Mouse (Mus musculus) liver, embryonic 16.5 days (tissue): ENCODE measurements around the gene Daw1. TPM values are rescaled to one million over a fixed set of nuclear protein-coding genes. Genes with fewer than 3 reads are reported as not detected.

Source experiments
- ATAC-seq: fragments of 200-750 bp; cut with Nextera tagmentation; 2 replicates; pipeline ENCODE4 v1.8.0; 2017; ENCODE audit warnings: low read depth, mild to moderate bottlenecking, moderate number of reproducible peaks, moderate library complexity
- H3K27ac ChIP-seq: fragments of 300-500 bp; sonication (generic); 2 replicates; pipeline ENCODE4 v1.5.1; 2014; ENCODE audit warnings: mild to moderate bottlenecking, low read length
- H3K27me3 ChIP-seq: fragments of 300-500 bp; sonication (generic); 2 replicates; pipeline ENCODE4 v1.6.1; 2014; ENCODE audit warnings: low read depth, low read length, mixed read lengths; ENCODE audit not compliant: control insufficient read depth, insufficient read depth
- H3K36me3 ChIP-seq: fragments of 300-500 bp; sonication (generic); 2 replicates; pipeline ENCODE4 v1.6.1; 2014; ENCODE audit warnings: mild to moderate bottlenecking; ENCODE audit not compliant: control insufficient read depth, insufficient read depth
- H3K4me1 ChIP-seq: fragments of 300-500 bp; sonication (generic); 2 replicates; pipeline ENCODE4 v1.6.1; 2014; ENCODE audit warnings: low read depth, low read length, mixed read lengths; ENCODE audit not compliant: control insufficient read depth
- H3K4me2 ChIP-seq: fragments of 300-500 bp; sonication (generic); 2 replicates; pipeline ENCODE4 v1.6.1; 2014; ENCODE audit warnings: low read depth, low read length, mixed read lengths
- H3K4me3 ChIP-seq: fragments of 300-500 bp; sonication (generic); 2 replicates; pipeline ENCODE4 v1.5.1; 2014; ENCODE audit warnings: low read depth, mild to moderate bottlenecking, low read length
- H3K9ac ChIP-seq: fragments of 300-500 bp; sonication (generic); 2 replicates; pipeline ENCODE4 v1.6.1; 2014; ENCODE audit warnings: low read depth, low read length
- H3K9me3 ChIP-seq: fragments of 300-500 bp; sonication (generic); replicated peaks from 2 replicates; pipeline ENCODE4 v1.6.1; 2016; ENCODE audit warnings: low read length; ENCODE audit not compliant: control insufficient read depth
- WGBS: fragments of 180-500 bp; shearing (Covaris S2); extraction: QIAGEN DNeasy Blood & Tissue Kit; methylation state at CpG from one replicate; pipeline ENCODE4 v1.1.7; 2014; ENCODE audit not compliant: insufficient replicate concordance; 5-methylcytosine and 5-hydroxymethylcytosine counted together
- polyA plus RNA-seq: library from polyadenylated mRNA; unstranded; fragments of >200 nt; fragmentation: Nextera tagmentation; extraction: Ambion mirVana; gene quantifications from 2 replicates; pipeline ENCODE4 v1.2.1, GENCODE M21; 2015

The Daw1 gene
- polyA plus RNA-seq, 1 experiment from 2014 or later, result not detected

- H3K4me3 ChIP-seq, result no peak overlapping the region
- no peak for ATAC-seq
- H3K36me3 ChIP-seq, result no peaks in the 10 kb centered on the region
- H3K4me1 ChIP-seq, result no peaks in the 10 kb centered on the region
- 54% methylated on average over 7 of the region's 7 CpGs for WGBS
- no peaks in the 10 kb centered on the region for H3K9me3 ChIP-seq
- H3K27me3 ChIP-seq, result no peaks in the 10 kb centered on the region
- no peak overlapping the region for H3K27ac ChIP-seq
- no peak overlapping the region for H3K4me2 ChIP-seq
- H3K9ac ChIP-seq, result no peak overlapping the region
Observed at GRCm38 (mm10) chr1:83135829-83136228, 23.7 kb upstream of the Daw1 start.

- H3K27ac ChIP-seq, result no peak overlapping the region
- H3K4me3 ChIP-seq, result no peak overlapping the region
- H3K9ac ChIP-seq, result no peak overlapping the region
- H3K9me3 ChIP-seq, result no peaks in the 10 kb centered on the region
- 67% methylated on average over 8 of the region's 8 CpGs for WGBS
- no peak for ATAC-seq
- no peaks in the 10 kb centered on the region for H3K4me1 ChIP-seq
- H3K36me3 ChIP-seq, result no peaks in the 10 kb centered on the region
- no peaks in the 10 kb centered on the region for H3K27me3 ChIP-seq
- no peak overlapping the region for H3K4me2 ChIP-seq
Observed at GRCm38 (mm10) chr1:83137847-83138246, 21.7 kb upstream of the Daw1 start.

GRCm38 (mm10) chr1:83138721-83139120 is 20.8 kb upstream of the Daw1 start:
- H3K27ac ChIP-seq, result no peak overlapping the region
- H3K4me1 ChIP-seq, result no peaks in the 10 kb centered on the region
- no peak overlapping the region for H3K4me2 ChIP-seq
- WGBS, result 64% methylated on average over 6 of the region's 6 CpGs
- H3K36me3 ChIP-seq, result no peaks in the 10 kb centered on the region
- no peak overlapping the region for H3K9ac ChIP-seq
- ATAC-seq, result no peak
- H3K4me3 ChIP-seq, result no peak overlapping the region
- H3K9me3 ChIP-seq, result no peaks in the 10 kb centered on the region
- H3K27me3 ChIP-seq, result no peaks in the 10 kb centered on the region

- H3K27ac ChIP-seq, result no peak overlapping the region
- 51% methylated on average over 8 of the region's 8 CpGs for WGBS
Observed at GRCm38 (mm10) chr1:83141510-83141909, 18.0 kb upstream of the Daw1 start.

GRCm38 (mm10) chr1:83142055-83142454 is 17.5 kb upstream of the Daw1 start:
- H3K27me3 ChIP-seq, result no peaks in the 10 kb centered on the region
- no peaks in the 10 kb centered on the region for H3K36me3 ChIP-seq
- no peak for ATAC-seq
- H3K9ac ChIP-seq, result no peak overlapping the region
- no peaks in the 10 kb centered on the region for H3K9me3 ChIP-seq
- H3K27ac ChIP-seq, result no peak overlapping the region
- no peaks in the 10 kb centered on the region for H3K4me1 ChIP-seq
- H3K4me3 ChIP-seq, result no peak overlapping the region
- 59% methylated on average over 5 of the region's 5 CpGs for WGBS
- no peak overlapping the region for H3K4me2 ChIP-seq

More at GRCm38 (mm10) chr1:83141510-83141909, 18.0 kb upstream of the Daw1 start:
- Histone ChIP-seq H3K9ac (no peak overlapping the region), H3K27me3 (no peaks in the 10 kb centered on the region), H3K9me3 (no peaks in the 10 kb centered on the region), H3K36me3 (no peaks in the 10 kb centered on the region), H3K4me3 (no peak overlapping the region), H3K4me2 (no peak overlapping the region), H3K4me1 (no peaks in the 10 kb centered on the region)
- ATAC-seq, result no peak

GRCm38 (mm10) chr1:83146547-83146946 is 13.0 kb upstream of the Daw1 start:
- no peaks in the 10 kb centered on the region for H3K27me3 ChIP-seq
- no peak overlapping the region for H3K27ac ChIP-seq
- H3K4me3 ChIP-seq, result no peak overlapping the region
- 58% methylated on average over 2 of the region's 2 CpGs for WGBS
- H3K36me3 ChIP-seq, result no peaks in the 10 kb centered on the region
- H3K9ac ChIP-seq, result no peak overlapping the region
- no peaks in the 10 kb centered on the region for H3K4me1 ChIP-seq
- no peak overlapping the region for H3K4me2 ChIP-seq
- H3K9me3 ChIP-seq, result no peaks in the 10 kb centered on the region
- no peak for ATAC-seq

GRCm38 (mm10) chr1:83150227-83150626 is 9.3 kb upstream of the Daw1 start:
- WGBS, result 58% methylated on average over 3 of the region's 3 CpGs
- H3K36me3 ChIP-seq, result no peaks in the 10 kb centered on the region

GRCm38 (mm10) chr1:83152961-83153360 is 6.6 kb upstream of the Daw1 start:
- H3K36me3 ChIP-seq, result no peaks in the 10 kb centered on the region
- 64% methylated on average over 3 of the region's 3 CpGs for WGBS
- no peaks in the 10 kb centered on the region for H3K9me3 ChIP-seq
- no peak for ATAC-seq
- no peaks in the 10 kb centered on the region for H3K27me3 ChIP-seq
- no peak overlapping the region for H3K9ac ChIP-seq
- no peak overlapping the region for H3K4me2 ChIP-seq
- no peaks in the 10 kb centered on the region for H3K4me1 ChIP-seq
- H3K27ac ChIP-seq, result no peak overlapping the region
- H3K4me3 ChIP-seq, result no peak overlapping the region

More at GRCm38 (mm10) chr1:83150227-83150626, 9.3 kb upstream of the Daw1 start:
- Histone ChIP-seq H3K27me3 (no peaks in the 10 kb centered on the region), H3K4me2 (no peak overlapping the region), H3K9me3 (no peaks in the 10 kb centered on the region), H3K4me1 (no peaks in the 10 kb centered on the region), H3K27ac (no peak overlapping the region), H3K4me3 (no peak overlapping the region), H3K9ac (no peak overlapping the region)
- no peak for ATAC-seq

- no peak overlapping the region for H3K4me2 ChIP-seq
- no peak overlapping the region for H3K4me3 ChIP-seq
- ATAC-seq, result no peak
- H3K27me3 ChIP-seq, result no peaks in the 10 kb centered on the region
- no peaks in the 10 kb centered on the region for H3K9me3 ChIP-seq
- H3K4me1 ChIP-seq, result no peaks in the 10 kb centered on the region
- 54% methylated on average over 1 of the region's 1 CpGs for WGBS
- no peak overlapping the region for H3K27ac ChIP-seq
- no peak overlapping the region for H3K9ac ChIP-seq
- no peaks in the 10 kb centered on the region for H3K36me3 ChIP-seq
Observed at GRCm38 (mm10) chr1:83156876-83157275, 2.7 kb upstream of the Daw1 start.
